Mouse (Mus musculus): ENCODE results near the gene Sprr2f.

Gene Sprr2f

DNA sequence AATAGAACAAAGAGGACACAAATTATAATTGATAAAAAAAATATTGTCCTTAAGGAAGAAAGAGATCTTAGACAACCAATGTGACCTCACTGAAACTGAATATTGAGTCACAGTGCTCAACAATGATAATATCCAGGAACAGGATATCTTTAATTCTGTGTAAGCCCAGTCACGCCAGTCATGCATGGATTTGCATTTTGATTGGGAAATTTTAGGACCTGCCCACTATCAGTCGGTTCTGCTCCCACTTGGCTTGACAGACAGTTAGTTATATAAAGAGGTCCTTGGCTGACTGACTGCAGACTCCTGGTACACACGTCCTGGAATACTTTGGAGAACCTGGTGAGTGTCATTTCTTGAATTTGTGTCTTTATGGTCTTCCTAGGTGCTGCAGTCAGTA is at the start of gene Sprr2f:
TSS of gene Sprr2f (plus strand) at position 301 of the 400 bp plus-strand sequence.
- no peak for DNase-seq (ENCODE audit: low spot score in 2 of 2)

- no peak for DNase-seq (ENCODE audit: low spot score in 2 of 2)
Measured at GRCm38 (mm10) chr3:92316320-92316719, 48.7 kb upstream of the Sprr2f start, which contains the start of gene Sprr2b. Sprr2b (plus strand) TSS chr3:92316620.

DNA sequence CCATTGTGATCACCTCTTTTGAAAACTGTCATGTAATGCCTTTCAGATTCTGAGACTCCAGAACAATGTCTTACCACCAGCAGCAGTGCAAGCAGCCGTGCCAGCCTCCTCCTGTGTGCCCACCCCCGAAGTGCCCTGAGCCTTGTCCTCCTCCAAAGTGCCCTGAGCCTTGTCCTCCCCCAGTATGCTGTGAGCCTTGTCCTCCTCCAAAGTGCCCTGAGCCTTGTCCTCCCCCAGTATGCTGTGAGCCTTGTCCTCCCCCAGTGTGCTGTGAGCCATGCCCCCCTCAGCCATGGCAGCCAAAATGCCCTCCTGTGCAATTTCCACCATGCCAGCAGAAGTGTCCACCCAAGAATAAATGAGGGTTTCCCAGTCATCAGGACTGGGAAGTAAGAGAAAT is 47.6 kb upstream of the Sprr2f start:
- no peak for DNase-seq (ENCODE audit: low spot score in 2 of 2)

DNA sequence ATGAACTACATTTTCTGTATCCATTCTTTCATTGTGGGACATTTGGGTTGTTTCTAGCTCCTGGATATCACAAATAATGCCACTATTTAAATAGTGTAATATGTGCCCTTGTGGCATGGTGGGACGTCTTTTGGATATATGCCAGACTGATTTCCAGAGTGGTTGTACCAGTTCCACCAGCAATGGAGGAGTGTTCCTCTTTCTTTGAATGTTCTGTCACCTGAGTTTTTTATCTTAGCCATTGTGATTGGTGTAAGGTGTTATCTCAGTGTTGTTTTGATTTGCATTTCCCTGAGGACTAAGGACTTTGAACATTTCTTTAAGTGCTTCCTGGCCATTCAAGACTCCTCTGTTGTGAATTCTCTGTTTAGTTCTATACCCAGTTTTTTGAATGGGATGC is 28.7 kb upstream of the Sprr2f start:
- DNase-seq (ENCODE audit: low spot score in 2 of 2) = no peak

- DNase-seq (ENCODE audit: low spot score in 2 of 2) = no peak
Measured at GRCm38 (mm10) chr3:92338840-92339239, 26.1 kb upstream of the Sprr2f start, which contains the start of gene Sprr2d. Sprr2d (plus strand) TSS chr3:92339140.

- DNase-seq (ENCODE audit: low spot score in 2 of 2) = no peak
Measured at GRCm38 (mm10) chr3:92351843-92352242, 13.1 kb upstream of the Sprr2f start, which contains the start of gene Sprr2e. Sprr2e (plus strand) TSS chr3:92352143.

DNA sequence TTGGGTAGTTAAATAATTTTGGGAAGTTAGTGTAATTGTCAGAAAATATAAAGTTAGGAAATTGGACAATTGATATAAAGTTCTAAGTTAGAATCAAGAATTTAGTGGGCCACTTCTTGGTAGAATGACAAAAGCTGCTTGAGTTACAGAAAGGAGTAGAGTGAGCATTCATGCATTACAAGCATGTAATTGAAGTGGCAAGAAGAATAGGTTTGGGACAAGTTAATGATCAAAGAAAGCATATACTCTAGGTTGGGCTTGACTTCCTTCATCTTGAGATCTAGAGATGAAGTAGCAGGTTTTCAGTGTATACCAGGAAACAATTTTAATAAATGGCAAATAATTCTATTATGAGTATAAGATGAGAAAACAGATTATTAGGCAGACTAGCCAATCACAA is 3.4 kb upstream of the Sprr2f start:
- no peak for DNase-seq (ENCODE audit: low spot score in 2 of 2)

- DNase-seq (ENCODE audit: low spot score in 2 of 2) = no peak
Measured at GRCm38 (mm10) chr3:92373613-92374012, 8.6 kb downstream of the Sprr2f start.

GRCm38 (mm10) chr3:92385385-92385784 is 20.4 kb downstream of the Sprr2f start, which contains the start of gene Sprr2h:
Sprr2h (plus strand) TSS chr3:92385685.
- no peak for DNase-seq (ENCODE audit: low spot score in 2 of 2)

- DNase-seq (ENCODE audit: low spot score in 2 of 2) = no peak
Measured at GRCm38 (mm10) chr3:92394301-92394700, 29.3 kb downstream of the Sprr2f start.

GRCm38 (mm10) chr3:92407691-92408090 is 42.7 kb downstream of the Sprr2f start, which contains the start of gene Sprr2i:
Sprr2i (plus strand) TSS chr3:92407991.
- DNase-seq (ENCODE audit: low spot score in 2 of 2) = no peak

Measured in urinary bladder, postnatal 36 days (tissue).